Mouse (Mus musculus): ENCODE results near the gene Rpia.

GRCm38 (mm10) chr6:70790034-70790650, 1.9 kb downstream of the Rpia start:
- TF ChIP-seq CTCF (IDR thresholded peaks at IDR 0.05; ENCODE audit: control insufficient read depth, insufficient read depth, insufficient read length) (no peak), USF1 (IDR thresholded peaks at IDR 0.05; ENCODE audit: low read depth) (no peak)

Data from C2C12 (cell line).